Mouse (Mus musculus): ENCODE data around the gene Mfrp.

Gene Mfrp

DNA sequence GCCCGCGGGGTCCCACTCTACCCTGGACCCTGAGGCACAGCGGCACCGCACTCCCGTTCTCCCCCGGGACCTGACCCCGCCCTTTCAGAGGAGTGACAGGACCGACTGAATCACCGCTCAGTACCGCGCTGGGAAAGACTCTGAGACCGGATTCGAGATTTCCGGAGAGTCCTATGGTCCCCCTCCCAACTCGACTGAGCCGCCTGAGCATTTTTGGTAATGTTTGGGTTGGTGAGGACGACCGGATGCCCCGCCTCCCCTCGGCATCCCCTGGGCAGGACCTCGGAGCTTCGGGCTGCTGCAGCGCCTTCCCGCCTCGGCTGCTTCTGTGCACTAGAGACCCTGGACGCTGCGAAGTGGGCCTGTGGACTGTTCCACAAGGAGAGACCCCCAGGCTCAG is 28.5 kb downstream of the Mfrp start:
- DNase-seq (ENCODE audit: low spot score in 2 of 2): no peak

DNA sequence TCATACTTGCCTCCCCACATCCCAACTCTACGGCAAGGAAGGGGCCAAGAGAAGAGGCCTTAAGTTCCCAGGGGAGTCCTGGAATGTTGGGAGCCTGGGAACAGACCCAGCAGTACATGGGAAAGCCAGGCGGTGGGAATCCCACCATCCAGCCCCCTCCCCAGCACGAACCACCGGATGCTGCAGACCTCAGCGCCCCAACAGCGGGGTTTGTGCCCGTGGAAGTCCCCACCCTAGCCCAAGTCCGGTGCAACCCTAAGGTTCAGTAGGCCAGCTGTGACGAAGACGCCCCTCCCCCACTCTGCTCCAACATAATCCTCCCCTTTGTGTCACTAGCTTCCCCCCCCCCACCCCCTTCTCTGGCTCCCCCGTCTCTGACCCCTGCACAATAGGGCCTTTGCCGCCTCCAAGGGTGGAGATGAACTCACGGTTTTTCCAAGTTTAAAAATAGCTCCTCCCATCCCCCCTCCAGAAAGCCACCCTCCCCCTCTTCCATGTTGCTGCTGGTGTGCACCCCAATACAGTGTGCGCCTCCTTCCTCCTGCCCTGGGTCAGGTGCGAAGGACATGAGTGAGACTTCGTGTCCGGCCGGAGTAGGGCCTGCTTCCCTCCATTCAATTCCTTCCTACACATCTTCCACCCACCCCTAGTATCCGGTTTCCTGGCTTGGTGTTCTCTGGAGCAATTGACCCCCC is 29.2 kb downstream of the Mfrp start:
- DNase-seq (ENCODE audit: low spot score in 2 of 2): no peak

DNA sequence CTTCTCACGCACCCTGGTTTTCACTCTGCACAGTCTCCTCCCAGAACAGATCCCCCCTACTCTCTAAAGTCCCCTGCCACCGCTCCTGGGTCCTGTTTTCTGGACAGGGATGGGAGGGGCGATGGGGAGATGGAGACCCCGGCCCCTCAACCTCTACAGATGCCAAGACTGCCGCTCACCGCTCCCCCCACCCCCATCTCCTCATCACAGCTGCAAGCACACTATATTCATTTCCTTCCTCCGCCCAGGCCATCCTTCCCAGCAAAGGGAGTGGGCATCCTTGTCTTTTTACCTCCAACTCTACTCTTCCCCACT is 29.7 kb downstream of the Mfrp start:
- DNase-seq (ENCODE audit: low spot score in 2 of 2): no peak

DNA sequence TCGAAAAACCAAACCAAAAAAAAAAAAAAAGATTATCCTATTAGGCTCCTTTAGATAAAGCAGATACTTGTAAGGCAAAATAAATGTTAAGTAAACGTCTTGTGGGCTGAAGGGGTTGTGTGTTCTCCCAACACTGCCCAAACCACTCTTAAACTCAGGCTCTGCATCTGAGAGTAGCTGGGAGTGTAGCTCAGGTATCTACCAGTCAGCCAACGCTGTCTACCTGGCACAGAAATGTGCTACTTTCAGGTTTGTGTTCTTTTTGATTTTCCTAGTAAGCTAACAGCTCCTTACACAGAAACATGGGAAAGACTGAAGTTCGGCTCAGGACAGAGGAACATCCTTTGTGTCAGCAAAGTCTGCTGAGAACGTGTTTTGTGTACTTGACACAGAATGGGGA is 30.7 kb downstream of the Mfrp start:
- no peak for DNase-seq (ENCODE audit: low spot score in 2 of 2)

DNA sequence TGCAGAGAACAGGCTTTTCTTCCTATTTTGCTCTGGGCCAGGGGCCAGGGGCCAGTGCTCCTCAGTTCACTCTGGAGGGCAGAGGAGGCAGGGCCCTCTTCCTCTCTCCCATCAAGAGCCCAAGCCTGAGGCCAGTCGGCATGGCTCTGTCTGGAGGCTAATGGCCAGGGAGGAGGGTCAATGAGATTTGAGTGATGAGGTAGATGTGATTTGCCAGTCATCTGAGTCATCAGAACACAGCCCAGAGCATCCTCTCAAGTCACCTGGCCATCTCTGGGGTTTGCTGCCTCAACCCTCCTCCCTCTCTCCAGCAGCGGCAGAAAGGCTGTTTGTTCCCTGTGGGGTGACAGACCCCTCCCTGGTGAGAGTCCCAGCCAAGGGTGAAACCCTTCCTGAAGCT is 31.8 kb downstream of the Mfrp start:
- DNase-seq (ENCODE audit: low spot score in 2 of 2): no peak

DNA sequence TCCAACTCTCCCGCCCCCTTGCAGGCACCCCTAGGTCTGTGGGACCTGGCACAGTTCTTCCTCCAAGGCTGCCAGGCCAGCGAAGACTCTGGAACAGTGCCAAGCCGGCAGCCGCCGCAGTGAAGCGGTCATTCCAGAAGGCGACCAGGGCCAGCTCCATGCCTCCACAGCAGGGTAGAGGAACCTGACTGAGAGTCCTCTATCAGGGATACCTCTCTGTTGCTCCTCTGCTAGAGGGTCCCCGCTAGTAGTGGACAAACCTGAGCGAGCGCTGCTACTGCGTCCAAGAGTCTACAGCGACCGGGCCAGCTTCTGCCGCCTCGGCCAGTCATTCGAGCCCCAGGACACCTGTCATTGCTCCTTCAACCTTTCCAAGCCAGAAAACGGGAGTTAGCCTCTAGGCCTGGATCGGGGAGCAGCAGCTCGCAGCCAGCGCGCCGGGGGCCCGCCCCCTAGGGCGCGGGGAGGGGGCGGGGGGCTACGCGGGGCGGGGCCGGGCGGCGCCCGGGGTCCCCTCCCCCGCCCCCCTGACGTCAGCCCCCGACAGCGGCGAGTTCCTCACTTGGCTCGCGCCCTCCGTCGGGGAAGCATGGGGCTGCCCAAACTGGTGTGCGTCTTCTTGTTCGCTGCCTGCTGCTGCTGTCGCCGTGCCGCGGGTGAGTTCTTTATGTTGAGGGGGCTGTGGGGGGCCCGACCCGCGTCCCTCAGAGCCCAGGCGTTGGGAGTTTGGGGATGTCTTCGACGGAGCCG is 32.7 kb downstream of the Mfrp start, which contains the start of gene Mcam:
Gene Mcam, plus strand, starts transcription at position 369 of the 750 bp plus-strand sequence.
- DNase-seq (ENCODE audit: low spot score in 2 of 2): no peak

DNA sequence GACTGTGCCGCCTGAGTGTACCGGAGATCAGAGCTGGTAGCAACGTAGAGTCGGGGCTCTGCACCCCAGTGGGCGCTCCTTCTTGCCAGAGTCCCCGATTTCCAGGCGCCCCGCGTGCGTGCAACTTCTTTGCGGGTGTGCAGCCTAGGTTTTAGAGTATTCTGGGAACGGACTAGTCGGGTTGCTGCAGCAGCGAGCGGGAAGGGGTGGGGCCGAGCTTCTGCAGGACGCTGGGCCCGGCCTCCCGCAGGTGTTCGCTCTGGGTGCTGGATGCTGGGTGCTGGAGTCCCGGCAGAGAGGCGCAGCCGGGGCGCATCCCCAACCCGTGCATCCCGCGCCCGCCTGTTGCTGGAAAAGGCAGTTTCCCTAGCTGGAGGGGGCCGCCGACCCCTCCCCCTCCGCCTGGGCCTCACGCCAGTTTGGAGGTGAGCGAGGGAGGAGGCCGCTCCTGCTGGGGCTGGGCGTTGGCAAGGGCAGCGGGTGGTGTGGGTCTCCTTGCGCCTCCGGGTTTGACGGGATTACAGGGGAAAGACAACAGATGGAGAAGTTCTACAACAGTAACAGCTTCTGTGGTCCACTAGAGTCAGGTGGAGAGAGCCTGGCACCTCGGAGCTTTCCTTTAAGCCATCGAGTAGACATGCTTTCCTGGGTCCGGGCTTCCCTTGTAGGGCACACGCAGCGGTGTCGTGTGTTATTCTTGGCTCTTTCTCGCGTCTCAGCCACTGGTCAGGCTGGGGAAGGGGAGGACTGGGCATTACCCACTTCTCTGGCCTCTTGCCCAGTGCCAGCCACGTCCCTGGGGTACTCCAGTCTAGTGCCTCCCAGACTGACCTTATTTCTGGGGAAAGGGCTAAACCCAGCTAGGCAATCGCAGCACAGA is 33.6 kb downstream of the Mfrp start:
- DNase-seq (ENCODE audit: low spot score in 2 of 2): no peak

DNA sequence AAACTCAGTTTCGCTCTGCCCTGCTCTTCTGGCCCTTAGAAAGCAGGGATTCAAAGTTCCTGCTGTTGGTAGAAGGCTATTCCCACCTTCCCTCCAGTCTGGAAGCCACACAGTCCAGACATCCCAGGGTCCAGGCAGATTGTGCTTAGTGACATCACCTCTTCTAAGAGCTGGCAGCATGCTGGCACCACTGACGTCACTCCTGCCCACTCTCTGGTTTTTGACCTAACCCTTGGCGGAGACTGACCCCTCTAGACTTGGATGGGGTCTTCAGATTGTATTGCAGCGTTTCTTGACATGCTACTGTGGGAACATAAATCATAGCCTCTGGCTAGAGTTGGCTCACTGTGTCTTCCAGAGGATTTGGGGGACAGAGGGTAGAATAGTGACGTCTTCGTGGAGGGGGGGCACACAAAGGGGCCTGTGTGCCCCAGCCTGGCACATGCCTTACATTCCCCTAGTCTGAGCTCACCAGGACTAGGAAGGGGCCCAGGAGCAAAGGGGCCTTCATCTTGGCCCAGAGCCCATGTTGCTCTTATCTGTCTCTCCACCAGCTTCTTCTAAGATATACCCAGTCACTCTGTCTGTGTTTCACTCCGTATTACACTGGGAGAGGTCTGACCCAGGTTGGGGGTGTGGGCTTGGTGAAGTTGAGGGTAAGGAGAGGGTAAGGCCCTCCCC is 34.3 kb downstream of the Mfrp start:
- DNase-seq (ENCODE audit: low spot score in 2 of 2): no peak

DNA sequence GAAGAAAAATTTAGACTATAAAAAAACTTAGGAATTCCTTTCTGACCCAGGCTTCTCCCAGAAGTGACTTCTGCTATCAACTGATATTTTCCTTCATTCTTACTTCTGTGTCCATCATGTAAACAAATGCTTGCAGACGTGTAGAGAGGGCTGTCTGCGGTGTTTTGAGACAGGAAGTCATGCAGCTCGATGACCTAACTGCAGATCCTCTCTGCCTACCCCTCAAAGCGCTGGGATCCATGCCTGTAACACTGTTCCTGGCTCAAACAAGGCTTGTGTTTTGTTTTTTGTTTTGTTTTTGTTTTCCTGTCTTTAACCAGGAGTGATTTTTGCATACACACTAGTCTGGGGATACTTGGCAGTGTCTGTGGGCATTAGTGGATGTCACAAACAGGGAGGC is 36.3 kb downstream of the Mfrp start:
- DNase-seq (ENCODE audit: low spot score in 2 of 2): no peak

DNA sequence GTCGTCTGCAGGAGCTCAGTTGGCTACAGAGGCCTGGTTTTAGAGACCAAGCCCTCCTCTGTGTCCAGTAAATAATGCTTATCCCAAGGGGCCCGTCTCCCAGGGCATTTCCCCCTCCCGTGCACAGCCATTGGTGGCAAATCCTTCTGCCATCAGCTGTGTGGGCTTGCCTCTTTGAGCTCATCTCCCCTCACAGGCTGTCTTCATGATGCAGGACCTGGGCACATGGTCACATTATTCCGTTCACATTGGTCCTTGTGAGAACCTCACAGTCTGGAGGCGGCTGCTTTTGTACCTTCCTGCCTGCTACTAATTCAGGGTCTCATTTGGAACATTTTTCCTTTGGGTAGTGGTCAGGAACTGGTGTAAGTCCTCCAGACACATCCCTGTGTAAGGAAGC is 40.4 kb downstream of the Mfrp start:
- DNase-seq (ENCODE audit: low spot score in 2 of 2): no peak

DNA sequence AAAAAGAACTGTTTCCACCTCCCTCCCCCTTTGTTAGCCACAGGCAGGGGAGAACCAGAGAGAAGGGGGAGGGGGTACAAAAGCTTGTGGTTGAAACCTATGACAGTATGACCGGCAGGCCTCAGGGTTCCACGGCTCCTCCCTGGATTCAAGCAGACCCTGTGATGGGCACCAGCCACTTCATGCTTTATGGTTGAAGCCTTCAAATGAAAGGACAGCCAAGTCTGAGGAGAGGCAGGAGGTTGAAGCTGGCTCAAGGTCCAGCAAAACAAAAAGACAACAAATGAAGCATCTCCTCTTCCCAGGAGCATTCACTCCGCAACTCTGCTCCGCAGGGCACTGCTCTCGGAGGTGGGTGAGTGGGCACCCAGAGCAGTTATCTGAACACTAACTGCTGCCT is 41.9 kb downstream of the Mfrp start:
- no peak for DNase-seq (ENCODE audit: low spot score in 2 of 2)

DNA sequence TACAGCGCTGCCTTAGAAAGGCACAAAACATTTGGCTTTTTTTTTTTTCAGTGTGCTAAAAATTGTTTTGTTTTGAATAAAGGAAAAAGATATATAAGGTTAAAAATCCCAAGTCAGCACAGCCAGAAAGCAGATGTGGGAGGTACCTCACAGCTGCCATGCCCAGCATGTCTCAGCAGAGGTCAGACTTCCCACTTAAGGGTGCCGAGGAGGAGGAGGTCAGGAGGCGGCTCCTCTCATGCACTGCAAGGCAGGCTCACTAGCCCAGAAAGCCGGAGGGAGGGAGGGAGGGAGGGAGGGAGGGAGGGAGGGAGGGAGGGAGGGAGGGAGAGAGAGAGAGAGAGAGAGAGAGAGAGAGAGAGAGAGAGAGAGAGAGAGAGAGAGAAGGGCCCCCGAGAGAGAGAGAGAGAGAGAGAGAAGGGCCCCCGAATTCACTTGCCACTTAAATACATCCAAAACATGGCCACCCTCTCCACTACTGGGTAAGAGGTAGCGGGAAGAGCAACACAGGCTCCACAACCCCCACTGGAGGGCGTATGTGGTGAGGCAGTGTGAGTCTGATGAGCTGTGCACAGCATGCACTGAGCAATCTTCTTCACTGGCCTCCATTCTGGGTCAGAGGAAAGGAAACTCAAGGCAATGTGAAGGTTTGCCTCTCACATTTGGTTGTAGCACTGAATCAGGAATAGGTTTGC is 42.6 kb downstream of the Mfrp start:
- no peak for DNase-seq (ENCODE audit: low spot score in 2 of 2)

DNA sequence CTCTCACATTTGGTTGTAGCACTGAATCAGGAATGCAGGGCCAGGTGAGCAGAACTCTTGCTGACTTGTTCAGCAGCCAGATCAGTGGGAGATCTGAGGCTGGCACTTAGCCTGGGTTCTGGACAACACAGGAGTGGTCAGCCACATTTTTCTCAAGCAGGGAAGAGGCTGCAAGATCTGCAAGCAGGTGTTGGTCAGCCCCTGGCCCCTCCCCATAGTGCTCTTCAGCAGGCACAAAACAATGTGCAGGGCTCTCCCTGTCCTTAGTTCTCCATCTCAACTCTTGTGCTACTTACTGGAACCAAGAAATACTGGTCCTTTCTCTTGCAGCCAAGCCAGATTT is 43.2 kb downstream of the Mfrp start:
- no peak for DNase-seq (ENCODE audit: low spot score in 2 of 2)

DNA sequence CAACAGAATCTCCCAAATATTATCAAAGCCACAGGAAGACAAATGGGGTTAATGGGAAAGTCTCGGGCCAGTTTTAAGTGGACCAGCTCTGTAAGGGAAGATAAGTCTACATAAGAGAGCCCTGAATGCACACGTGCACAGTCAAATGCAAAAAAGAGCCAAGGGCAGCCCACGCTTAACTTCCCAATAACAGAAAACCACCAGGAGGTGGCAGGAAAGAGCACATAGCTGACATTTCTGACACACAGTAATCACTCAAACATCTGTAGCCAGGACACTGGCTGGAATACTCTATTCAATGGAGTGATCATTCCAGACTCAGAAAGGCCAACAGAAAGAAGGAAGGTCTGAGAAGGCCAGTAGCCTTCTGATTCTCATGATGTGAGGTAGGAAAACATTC is 45.8 kb downstream of the Mfrp start:
- DNase-seq (ENCODE audit: low spot score in 2 of 2): no peak

Data from right cerebral cortex, postnatal 36 days (tissue).